ENCODE assay signal across 31 mouse cellular contexts in the genomic region with DNA sequence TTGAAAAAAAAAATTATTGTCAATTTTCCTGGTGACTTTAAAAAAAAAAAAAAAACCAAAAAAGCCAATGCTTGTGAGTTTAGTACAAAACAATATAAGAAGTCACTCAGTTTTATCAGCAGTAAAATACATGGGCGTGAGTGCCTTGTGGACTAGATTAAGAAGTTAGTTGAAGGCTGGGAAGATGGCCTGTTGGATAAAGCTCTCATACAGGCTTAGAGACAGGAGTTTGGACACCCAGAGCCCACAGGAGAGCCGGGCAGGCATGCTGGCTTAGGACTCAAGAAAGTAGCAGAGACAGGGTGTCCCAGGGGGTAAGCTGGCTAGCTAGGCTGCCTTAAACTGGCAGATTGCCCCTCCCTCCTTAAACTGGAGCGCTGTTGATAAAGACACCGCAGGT. TPM values are rescaled to one million over a fixed set of nuclear protein-coding genes. Genes with fewer than 3 reads are reported as not detected.
DNase-seq lines count a peak whose midpoint lies in the region; ATAC-seq and TF ChIP-seq lines count a peak whose summit lies in the region.
"Had no signal": no experiment of that assay in that cellular context is flagged by ENCODE, and none has a peak within 500 bp of the region (broad histone marks: within the 10 kb centered on the region; RNA-seq: fewer than 3 reads in every experiment).

No protein-coding gene starts in this region.

- no peak overlapping the region for H3K9ac ChIP-seq in MEL (ENCODE audit: control insufficient read depth, low read depth, low read length, poor library complexity, severe bottlenecking)
- peak overlapping the region; percentile 52 for H3K9ac ChIP-seq in liver, embryonic 16.5 days (ENCODE audit: low read depth, low read length)
- H3K9ac ChIP-seq: embryonic facial prominence, embryonic 15.5 days; hindbrain, embryonic 14.5 days; limb, embryonic 12.5 days; midbrain, embryonic 15.5 days; neural tube, embryonic 12.5 days had no signal

- no peaks in the 10 kb centered on the region for H3K9me3 ChIP-seq in MEL (replicated peaks; ENCODE audit: insufficient read depth, low read length)
- no peaks in the 10 kb centered on the region for H3K9me3 ChIP-seq in liver, embryonic 16.5 days (replicated peaks; ENCODE audit: control insufficient read depth, low read length)
- H3K9me3 ChIP-seq: embryonic facial prominence, embryonic 15.5 days; limb, embryonic 12.5 days; midbrain, embryonic 15.5 days; neural tube, embryonic 12.5 days had no signal

- H3K27ac ChIP-seq in MEL (ENCODE audit: control insufficient read depth, low read depth, low read length) = peak overlapping the region; percentile 35
- peak overlapping the region; percentile 88 for H3K27ac ChIP-seq in liver, embryonic 16.5 days (ENCODE audit: low read length)
- no peak overlapping the region for H3K27ac ChIP-seq in kidney, adult 2 months (ENCODE audit: insufficient read depth, low read depth, low read length)
- H3K27ac ChIP-seq: embryonic facial prominence, embryonic 15.5 days; gastrocnemius, adult 2 months; hindbrain, embryonic 14.5 days; limb, embryonic 12.5 days; midbrain, embryonic 15.5 days; neural tube, embryonic 12.5 days had no signal

- peak overlapping the region; percentile 45 for H3K4me2 ChIP-seq in liver, embryonic 16.5 days (ENCODE audit: low read depth, low read length)
- H3K4me2 ChIP-seq: embryonic facial prominence, embryonic 15.5 days; hindbrain, embryonic 14.5 days; limb, embryonic 12.5 days; midbrain, embryonic 15.5 days; neural tube, embryonic 12.5 days had no signal

- H3K27me3 ChIP-seq in MEL (ENCODE audit: control insufficient read depth in 1 of 2, insufficient read depth in 2 of 2, low read length in 2 of 2) = no peaks in the 10 kb centered on the region
- no peaks in the 10 kb centered on the region for H3K27me3 ChIP-seq in liver, embryonic 16.5 days (ENCODE audit: control insufficient read depth, insufficient read depth, low read depth, low read length)
- H3K27me3 ChIP-seq in kidney, adult 2 months (replicated peaks; ENCODE audit: control insufficient read depth, insufficient read depth, low read length) = no peaks in the 10 kb centered on the region
- H3K27me3 ChIP-seq: CH12.LX; embryonic facial prominence, embryonic 15.5 days; limb, embryonic 12.5 days; midbrain, embryonic 15.5 days; neural tube, embryonic 12.5 days had no signal

- peaks cover 12 to 14% of the 10 kb centered on the region in 2 experiments for H3K36me3 ChIP-seq in MEL (ENCODE audit: control insufficient read depth in 1 of 2, insufficient read depth in 2 of 2, low read length in 2 of 2)
- peaks cover 23% of the 10 kb centered on the region for H3K36me3 ChIP-seq in liver, embryonic 16.5 days (ENCODE audit: control insufficient read depth, insufficient read depth)
- H3K36me3 ChIP-seq in kidney, adult 2 months (ENCODE audit: control insufficient read depth, insufficient read depth, low read length) = peaks cover 1% of the 10 kb centered on the region; the same call in 1 of the 2 replicates

- no peak for TF ChIP-seq CTCF in MEL (IDR thresholded peaks at IDR 0.05 in 2 of 3, conservative IDR thresholded peaks at IDR 0.05 in 1 of 3; ENCODE audit: control insufficient read depth in 1 of 3, insufficient read depth in 1 of 3, low read depth in 2 of 3, low read length in 3 of 3, poor library complexity in 1 of 3, severe bottlenecking in 1 of 3)
- TF ChIP-seq CTCF in kidney, adult 2 months (conservative IDR thresholded peaks at IDR 0.05; ENCODE audit: insufficient read depth, insufficient read length, low read depth, low read length) = no peak

- WGBS in liver, embryonic 16.5 days (ENCODE audit: insufficient replicate concordance) = 44% methylated on average over 4 of the region's 4 CpGs
- 97% methylated on average over 4 of the region's 4 CpGs for WGBS in kidney, adult 2 months

- ATAC-seq in liver, embryonic 16.5 days (ENCODE audit: low read depth) = peak; percentile 88
- ATAC-seq: midbrain, embryonic 15.5 days had no signal

- no peak for TF ChIP-seq RAD21 in MEL (IDR thresholded peaks at IDR 0.05; ENCODE audit: low read depth, low read length)

- H3K4me1 ChIP-seq in MEL (ENCODE audit: control insufficient read depth in 1 of 2, insufficient read depth in 2 of 2, low read length in 2 of 2) = peaks cover 6 to 8% of the 10 kb centered on the region in 2 experiments
- H3K4me1 ChIP-seq in liver, embryonic 16.5 days (ENCODE audit: control insufficient read depth, low read depth, low read length) = peaks cover 37% of the 10 kb centered on the region
- no peaks in the 10 kb centered on the region for H3K4me1 ChIP-seq in kidney, adult 2 months (ENCODE audit: control insufficient read depth, insufficient read depth, low read length)
- H3K4me1 ChIP-seq: embryonic facial prominence, embryonic 15.5 days; limb, embryonic 12.5 days; midbrain, embryonic 15.5 days; neural tube, embryonic 12.5 days had no signal

- TF ChIP-seq POLR2A in MEL (IDR thresholded peaks at IDR 0.05; ENCODE audit: control insufficient read depth in 1 of 2, insufficient read depth in 1 of 2, low read depth in 1 of 2, low read length in 2 of 2, poor library complexity in 1 of 2) = no peak
- no peak for TF ChIP-seq POLR2A in kidney, adult 2 months (IDR thresholded peaks at IDR 0.05; ENCODE audit: low read depth, low read length)

- peak; percentile 35 to 81 for TF ChIP-seq EP300 in MEL (IDR thresholded peaks at IDR 0.05; ENCODE audit: low read depth in 1 of 2, low read length in 2 of 2)

- H3K79me2 ChIP-seq in MEL (ENCODE audit: control insufficient read depth, insufficient read depth, low read length, poor library complexity) = peaks cover 2% of the 10 kb centered on the region; the same call in 1 of the 2 replicates

- peak; percentile 43 for DNase-seq in MEL (ENCODE audit: low read depth, low spot score)
- DNase-seq in c-Kit-positive CD71-positive TER-119-negative erythroid progenitor cells, embryonic 14.5 days (ENCODE audit: low read depth) = peak; percentile 70
- DNase-seq in liver = peak; percentile 63
- no peak for DNase-seq in adipocyte (ENCODE audit: low spot score)
- no peak for DNase-seq in embryo, embryonic 11 days
- DNase-seq in kidney, adult 2 months = no peak
- DNase-seq: adrenal gland, postnatal 25 days; B cell, adult 2 months; cerebellum, adult 18-20 months; cerebellum, postnatal 14 days; gastrocnemius, adult 2 months; heart, postnatal 4 days; kidney, adult 8-10 months; kidney, postnatal 14 days; lung, adult 2 months; right cerebral cortex, adult 18-20 months; right cerebral cortex, postnatal 4 days; thymus, adult 2 months; thymus, postnatal 4 days had no signal

- no peak overlapping the region for H3K4me3 ChIP-seq in MEL (ENCODE audit: control insufficient read depth in 1 of 2, insufficient read depth in 1 of 2, low read depth in 2 of 2, low read length in 2 of 2)
- H3K4me3 ChIP-seq in liver, embryonic 16.5 days (ENCODE audit: low read depth, low read length) = no peak overlapping the region
- no peak overlapping the region for H3K4me3 ChIP-seq in kidney, adult 2 months (ENCODE audit: insufficient read depth, low read depth, low read length)
- H3K4me3 ChIP-seq: embryonic facial prominence, embryonic 15.5 days; gastrocnemius, adult 2 months; limb, embryonic 12.5 days; midbrain, embryonic 15.5 days; neural tube, embryonic 12.5 days had no signal

TF ChIP-seq in MEL, 35 proteins besides CTCF, POLR2A, EP300 and RAD21 (continues in another document):
- TF ChIP-seq ZKSCAN1 (IDR thresholded peaks at IDR 0.05; ENCODE audit: low read depth, low read length) (0 out of 2 replicates have a peak, but pooled peaks have one; percentile 45), GABPA (IDR thresholded peaks at IDR 0.05; ENCODE audit: low read depth, low read length) (no peak), BHLHE40 (IDR thresholded peaks at IDR 0.05; ENCODE audit: borderline replicate concordance, low read depth, low read length) (no peak), ZNF384 (IDR thresholded peaks at IDR 0.05; ENCODE audit: low read depth, low read length) (peak; percentile 78), GATA1 (IDR thresholded peaks at IDR 0.05; ENCODE audit: low read depth, low read length) (peak; percentile 82), MEF2A (IDR thresholded peaks at IDR 0.05; ENCODE audit: extremely low read depth, insufficient replicate concordance, low read depth, low read length, poor library complexity, severe bottlenecking) (no peak), MXI1 (IDR thresholded peaks at IDR 0.05; ENCODE audit: low read depth, low read length) (no peak), E2F4 (IDR thresholded peaks at IDR 0.05; ENCODE audit: borderline replicate concordance, low read depth, low read length) (no peak), SIN3A (IDR thresholded peaks at IDR 0.05; ENCODE audit: low read length) (no peak; the same call in 1 of the 2 replicates), POLR2AphosphoS5 (IDR thresholded peaks at IDR 0.05; ENCODE audit: borderline replicate concordance, low read depth, low read length) (no peak), ZMIZ1 (IDR thresholded peaks at IDR 0.05; ENCODE audit: low read depth, low read length) (no peak), USF2 (IDR thresholded peaks at IDR 0.05; ENCODE audit: borderline replicate concordance in 1 of 2, insufficient read depth in 1 of 2, low read depth in 1 of 2, low read length in 2 of 2) (no peak)

RNA-seq across cellular contexts. Expression of a gene that starts 8.8 kb away (rescaled TPM):
- total RNA-seq in MEL (2012; rRNA removed) = 83.2 and 102 TPM in 2 replicates
- 100 to 1,000 TPM in 1 of 2 experiments, not detected in 1; 125 TPM for polyA plus RNA-seq in MEL (2012; ENCODE audit: insufficient read depth in 1 of 2, insufficient read length in 2 of 2, low read depth in 1 of 2, low replicate concordance in 2 of 2, missing spikeins in 1 of 2)
- 62.1 and 67.1 TPM in 2 replicates for polyA plus RNA-seq in liver, embryonic 16.5 days (2015; fragmentation: Nextera tagmentation; extraction: Ambion mirVana)
- polyA plus RNA-seq in kidney, adult 2 months (2012; rRNA removed) = 59.7 and 63.8 TPM in 2 replicates

RNA-seq across cellular contexts. Expression of a gene that starts 22.5 kb away (rescaled TPM):
- not detected in 2 replicates for total RNA-seq in MEL (2012; rRNA removed)
- not detected for polyA plus RNA-seq in MEL (2012; ENCODE audit: insufficient read depth in 1 of 2, insufficient read length in 2 of 2, low read depth in 1 of 2, low replicate concordance in 2 of 2, missing spikeins in 1 of 2)
- not detected in 2 replicates for polyA plus RNA-seq in liver, embryonic 16.5 days (2015; fragmentation: Nextera tagmentation; extraction: Ambion mirVana)
- not detected in 2 replicates for polyA plus RNA-seq in kidney, adult 2 months (2012; rRNA removed)
- total RNA-seq: adrenal gland, postnatal 25 days; CH12.LX; gastrocnemius, adult 2 months; gastrocnemius, postnatal 4 days; heart, postnatal 4 days; layer of hippocampus, adult 18-20 months had no signal
- polyA plus RNA-seq: forebrain, embryonic 11.5 days; heart, embryonic 16.5 days; hindbrain, embryonic 14.5 days; intestine, embryonic 14.5 days; limb, embryonic 12.5 days; lung, adult 2 months; neural tube, embryonic 12.5 days; thymus, adult 2 months had no signal

RNA-seq across cellular contexts. Expression of a gene that starts 33.2 kb away (rescaled TPM):
- 8.7 and 11.2 TPM in 2 replicates for total RNA-seq in MEL (2012; rRNA removed)
- polyA plus RNA-seq in MEL (2012; ENCODE audit: insufficient read depth in 1 of 2, insufficient read length in 2 of 2, low read depth in 1 of 2, low replicate concordance in 2 of 2, missing spikeins in 1 of 2) = 10 to 100 TPM in 1 of 2 experiments, not detected in 1; 16.0 TPM
- 3.2 and 3.6 TPM in 2 replicates for polyA plus RNA-seq in liver, embryonic 16.5 days (2015; fragmentation: Nextera tagmentation; extraction: Ambion mirVana)
- 64.4 and 65.2 TPM in 2 replicates for polyA plus RNA-seq in kidney, adult 2 months (2012; rRNA removed)

RNA-seq across cellular contexts. Expression of a gene that starts 58.6 kb away (rescaled TPM):
- not detected in 2 replicates for total RNA-seq in MEL (2012; rRNA removed)
- not detected for polyA plus RNA-seq in MEL (2012; ENCODE audit: insufficient read depth in 1 of 2, insufficient read length in 2 of 2, low read depth in 1 of 2, low replicate concordance in 2 of 2, missing spikeins in 1 of 2)
- 3.1 and 5.1 TPM in 2 replicates for polyA plus RNA-seq in liver, embryonic 16.5 days (2015; fragmentation: Nextera tagmentation; extraction: Ambion mirVana)
- 31.6 and 36.4 TPM in 2 replicates for polyA plus RNA-seq in kidney, adult 2 months (2012; rRNA removed)
- total RNA-seq: CH12.LX had no signal

Comparison
In these comparisons a context has a peak if more than half of its experiments do, and no peak if none do; other contexts are left out.
1. DNase-seq: peak in MEL (single experiment), c-Kit-positive CD71-positive TER-119-negative erythroid progenitor cells, embryonic 14.5 days (single experiment) and liver (single experiment); none in adipocyte (single experiment), embryo, embryonic 11 days (single experiment) and kidney, adult 2 months (single experiment).